Mouse (Mus musculus): ENCODE results near the gene Syt9.

GRCm38 (mm10) chr7:107465081-107465480 is 94.6 kb downstream of the Syt9 start:
- TF ChIP-seq POLR2A (IDR thresholded peaks at IDR 0.05; ENCODE audit: extremely low read depth, insufficient read depth, low read length) (no peak), CTCF (IDR thresholded peaks at IDR 0.05; ENCODE audit: extremely low read depth, insufficient read depth, low read length) (no peak)

All from cortical plate, adult 2 months (tissue).